Mouse (Mus musculus) inflammation-experienced regulatory T-cells, adult 6 months (primary cell): ENCODE data around the gene Scn2b. TPM values are rescaled to one million over a fixed set of nuclear protein-coding genes. Genes with fewer than 3 reads are reported as not detected.

ENCODE experiments used
- ATAC-seq: one replicate; pipeline ENCODE4 v1.8.0; 2017
- polyA plus RNA-seq, 3 experiments: library from polyadenylated mRNA; unstranded; fragments of 100-300 nt; shearing (Covaris generic); gene quantifications; one replicate each; pipeline ENCODE4 v1.2.1; 2017

The Scn2b gene
- polyA plus RNA-seq, 3 experiments from 2014 or later = 0.09 to 0.60 TPM; not detected in 1

DNA sequence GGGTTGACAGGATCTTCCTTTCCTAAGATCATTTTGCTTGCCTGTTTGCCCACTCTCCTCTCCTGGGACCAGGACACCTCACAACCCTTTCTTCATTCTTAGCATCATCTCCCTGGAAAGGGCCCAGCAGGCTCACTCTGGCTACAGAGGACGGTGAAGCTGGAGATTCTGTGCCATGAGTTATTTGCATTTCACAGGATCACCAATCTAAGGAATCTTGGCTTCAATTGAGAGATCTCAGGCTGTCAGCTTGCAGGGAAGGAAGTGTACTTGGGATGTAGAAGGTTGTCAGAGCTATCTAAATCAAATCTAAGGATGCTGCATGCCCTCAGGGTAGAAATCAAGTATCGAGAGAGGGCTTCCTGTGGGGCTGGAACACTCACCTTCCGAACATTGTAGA is 55.9 kb downstream of the Scn2b start:
- ATAC-seq = no peak

DNA sequence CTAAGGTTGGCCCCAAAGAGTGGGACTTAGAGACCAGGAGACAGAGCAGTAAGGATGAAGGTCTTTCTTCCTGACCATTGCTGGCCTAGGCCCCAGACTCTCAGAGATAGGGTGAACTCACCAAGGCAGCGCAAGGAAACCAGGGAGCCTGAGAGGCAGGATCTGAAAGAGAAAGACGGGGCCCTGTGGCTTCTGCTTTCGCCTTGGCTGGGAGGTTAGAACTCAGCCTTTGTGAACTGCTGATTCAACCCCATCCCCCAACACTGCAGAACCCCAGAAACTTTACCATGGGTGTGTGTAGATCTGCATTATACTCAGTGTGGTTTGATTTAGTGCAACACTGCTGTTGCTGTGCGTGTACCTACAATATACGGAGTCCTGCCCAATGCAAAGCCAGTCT is 61.7 kb downstream of the Scn2b start:
- ATAC-seq = no peak

Other genes starting within 250 kb of the Scn2b start
- 10 to 100 TPM; 17.8 to 38.5 (median 32.9) TPM for gene Kmt2a, start 236.5 kb upstream of the Scn2b start, polyA plus RNA-seq
- 100 to 1,000 TPM; 468 to 593 (median 553) TPM for gene Atp5l, start 197.0 kb upstream of the Scn2b start, polyA plus RNA-seq
- 10 to 100 TPM; 25.5 to 40.2 (median 34.4) TPM for gene Ube4a, start 152.2 kb upstream of the Scn2b start, polyA plus RNA-seq
- 1,000 to 10,000 TPM; 1,536 to 1,970 (median 1,828) TPM for gene Cd3g, start 137.4 kb upstream of the Scn2b start, polyA plus RNA-seq
- gene Cd3d, start 136.0 kb upstream of the Scn2b start, polyA plus RNA-seq = 1,000 to 10,000 TPM in 1 of 3 experiments, 100 to 1,000 TPM in 2; 684 to 1,006 (median 966) TPM
- 1,000 to 10,000 TPM in 2 of 3 experiments, 100 to 1,000 TPM in 1; 995 to 1,814 (median 1,394) TPM for gene Cd3e, start 108.2 kb upstream of the Scn2b start, polyA plus RNA-seq
- gene Mpzl2, start 78.0 kb upstream of the Scn2b start, polyA plus RNA-seq = not detected
- 10 to 100 TPM in 2 of 3 experiments, 1 to 10 TPM in 1; 9.1 to 12.0 (median 10.2) TPM for gene Mpzl3, start 62.6 kb upstream of the Scn2b start, polyA plus RNA-seq
- 10 to 100 TPM in 1 of 3 experiments, 1 to 10 TPM in 2; 2.6 to 11.2 (median 6.3) TPM for gene Jaml, start 38.6 kb upstream of the Scn2b start, polyA plus RNA-seq
- gene Scn4b, start 20.6 kb downstream of the Scn2b start, polyA plus RNA-seq = not detected
- gene BC049352, start 64.2 kb downstream of the Scn2b start, polyA plus RNA-seq = 1 to 10 TPM; 2.7 to 4.2 (median 4.1) TPM
- gene Tmprss4, start 86.3 kb downstream of the Scn2b start, polyA plus RNA-seq = not detected
- gene Il10ra, start 151.4 kb downstream of the Scn2b start, polyA plus RNA-seq = 10 to 100 TPM; 38.3 to 56.0 (median 48.7) TPM
- 10 to 100 TPM in 1 of 3 experiments, 1 to 10 TPM in 2; 1.3 to 22.8 (median 2.5) TPM for gene Tmprss13, start 201.3 kb downstream of the Scn2b start, polyA plus RNA-seq